Mouse (Mus musculus) layer of hippocampus, postnatal 14 days (tissue): ENCODE data around the gene Ebp. TPM values are rescaled to one million over a fixed set of nuclear protein-coding genes. Genes with fewer than 3 reads are reported as not detected.
A peak's percentile ranks its signal among the peaks of the same experiment; 100 is the strongest.

ENCODE experiments used
- DNase-seq, 2 experiments: peaks; one replicate each; pipeline ENCODE4 v3.0.0; 2021 to 2022; ENCODE audit warnings: low spot score in 2 of 2, mixed read lengths in 1 of 2
- total RNA-seq, 2 experiments: library from RNA; stranded (reverse); gene quantifications; 2 replicates each; pipeline ENCODE4 v1.2.3; 2021

Ebp gene
- total RNA-seq, 2 experiments from 2014 or later = 30.5 to 42.9 TPM

GRCm38 (mm10) chrX:8192640-8193418 lies 483 bp downstream of the Ebp start:
- peak; percentile 73 to 79 for DNase-seq

GRCm38 (mm10) chrX:8192126-8192639 lies 1.1 kb downstream of the Ebp start:
- DNase-seq = peak in 1 of 2 experiments; percentile 16

- no peak for DNase-seq
These were observed 10.3 kb downstream of the Ebp start for GRCm38 (mm10) chrX:8182871-8183540.

- no peak for DNase-seq
These were observed 13.7 kb downstream of the Ebp start for GRCm38 (mm10) chrX:8179646-8180045.

- no peak for DNase-seq
These were observed 14.4 kb downstream of the Ebp start for GRCm38 (mm10) chrX:8178871-8179270.

- peak; percentile 81 to 88 for DNase-seq
These were observed 17.6 kb downstream of the Ebp start, which contains the start of gene Tbc1d25 for GRCm38 (mm10) chrX:8175504-8176385. TSS of gene Tbc1d25 (minus strand) at chrX:8176181.

GRCm38 (mm10) chrX:8175169-8175503 lies 18.2 kb downstream of the Ebp start:
- no peak for DNase-seq

GRCm38 (mm10) chrX:8167716-8168647 lies 25.3 kb downstream of the Ebp start:
- DNase-seq = no peak

GRCm38 (mm10) chrX:8164471-8164870 lies 28.8 kb downstream of the Ebp start:
- DNase-seq = no peak

- no peak for DNase-seq
These were observed 30.2 kb downstream of the Ebp start for GRCm38 (mm10) chrX:8163076-8163475.

GRCm38 (mm10) chrX:8145153-8145991 lies 47.9 kb downstream of the Ebp start, which contains the start of gene Rbm3:
TSS of gene Rbm3 (minus strand) at chrX:8145880.
- DNase-seq = peak; percentile 70 to 89

- no peak for DNase-seq
These were observed 49.6 kb downstream of the Ebp start for GRCm38 (mm10) chrX:8143750-8144149.

GRCm38 (mm10) chrX:8142948-8143347 lies 50.4 kb downstream of the Ebp start:
- no peak for DNase-seq

- no peak for DNase-seq
These were observed 52.3 kb downstream of the Ebp start for GRCm38 (mm10) chrX:8141058-8141457.

- no peak for DNase-seq
These were observed 52.9 kb downstream of the Ebp start for GRCm38 (mm10) chrX:8140446-8140845.

- DNase-seq = no peak
These were observed 53.8 kb downstream of the Ebp start for GRCm38 (mm10) chrX:8139480-8139879.

- DNase-seq = no peak
These were observed 57.4 kb downstream of the Ebp start for GRCm38 (mm10) chrX:8135886-8136285.
